9 mouse cellular contexts compared by ENCODE assay signal in the genomic region with DNA sequence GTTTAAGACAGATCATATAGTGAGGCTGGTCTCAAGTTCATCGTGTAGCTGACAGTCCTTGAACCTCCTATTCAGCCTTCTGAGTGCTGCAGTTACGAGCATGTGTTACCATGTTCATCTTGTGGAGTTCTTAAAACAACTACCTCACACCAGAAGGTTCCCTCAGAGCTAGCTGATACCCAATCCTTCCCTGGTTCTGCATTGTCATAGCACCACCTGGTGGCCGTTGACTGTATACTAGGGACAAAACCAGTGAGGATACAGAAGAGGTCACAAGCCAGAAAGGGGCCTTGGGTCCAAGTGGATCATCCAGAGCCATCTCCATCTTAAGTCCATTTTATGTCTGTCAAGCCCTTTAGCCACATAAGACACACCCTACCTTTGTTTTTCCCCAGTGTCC. TPM values are rescaled to one million over a fixed set of nuclear protein-coding genes. Genes with fewer than 3 reads are reported as not detected.
DNase-seq lines count a peak whose midpoint lies in the region; ATAC-seq and TF ChIP-seq lines count a peak whose summit lies in the region.
"Had no signal": no experiment of that assay in that cellular context is flagged by ENCODE, and none has a peak within 500 bp of the region (broad histone marks: within the 10 kb centered on the region; RNA-seq: fewer than 3 reads in every experiment).

No protein-coding gene starts in this region.

- H3K9ac ChIP-seq in intestine, embryonic 16.5 days (ENCODE audit: low read depth, low read length) = no peak overlapping the region
- no peak overlapping the region for H3K9ac ChIP-seq in stomach, embryonic 15.5 days
- H3K9ac ChIP-seq: embryonic facial prominence, embryonic 12.5 days had no signal

- no peak overlapping the region for H3K4me3 ChIP-seq in intestine, embryonic 16.5 days (ENCODE audit: low read length)
- H3K4me3 ChIP-seq in myocyte = no peak overlapping the region
- H3K4me3 ChIP-seq in stomach, embryonic 15.5 days (replicated peaks) = no peak overlapping the region
- H3K4me3 ChIP-seq: embryonic facial prominence, embryonic 12.5 days had no signal

- H3K4me2 ChIP-seq in intestine, embryonic 16.5 days (ENCODE audit: low read depth, low read length) = no peak overlapping the region
- H3K4me2 ChIP-seq in myocyte (ENCODE audit: low read depth) = peak overlapping the region; percentile 51
- no peak overlapping the region for H3K4me2 ChIP-seq in stomach, embryonic 15.5 days
- H3K4me2 ChIP-seq: embryonic facial prominence, embryonic 12.5 days had no signal

- no peak overlapping the region for H3ac ChIP-seq in myocyte (ENCODE audit: control insufficient read depth, insufficient read length)

- peaks cover 17% of the 10 kb centered on the region for H3K4me1 ChIP-seq in intestine, embryonic 16.5 days (ENCODE audit: control insufficient read depth, insufficient read depth, low read length)
- peaks cover 22% of the 10 kb centered on the region for H3K4me1 ChIP-seq in stomach, embryonic 15.5 days

- ATAC-seq in intestine, embryonic 16.5 days = peak; percentile 64; the same call in 1 of the 2 replicates
- ATAC-seq in stomach, embryonic 15.5 days (ENCODE audit: insufficient read depth, low FRiP score, low read depth) = 0 out of 2 replicates have a peak, but pooled peaks have one; percentile 19

- H3K27me3 ChIP-seq in intestine, embryonic 16.5 days (replicated peaks; ENCODE audit: control insufficient read depth, insufficient read depth, low read length) = no peaks in the 10 kb centered on the region
- no peaks in the 10 kb centered on the region for H3K27me3 ChIP-seq in myocyte (ENCODE audit: control insufficient read depth, insufficient read depth, insufficient read length)
- H3K27me3 ChIP-seq in stomach, embryonic 15.5 days (replicated peaks) = no peaks in the 10 kb centered on the region
- H3K27me3 ChIP-seq: embryonic facial prominence, embryonic 12.5 days had no signal

- no peak overlapping the region for H3K27ac ChIP-seq in intestine, embryonic 16.5 days (ENCODE audit: low read length)
- no peak overlapping the region for H3K27ac ChIP-seq in stomach, embryonic 15.5 days
- H3K27ac ChIP-seq: embryonic facial prominence, embryonic 12.5 days had no signal

- TF ChIP-seq POLR2A in myocyte (IDR thresholded peaks at IDR 0.05; ENCODE audit: insufficient read length, low read depth) = no peak

- peaks cover 91% of the 10 kb centered on the region for H3K79me2 ChIP-seq in myocyte (ENCODE audit: control insufficient read depth, insufficient read depth)

- WGBS in intestine, embryonic 16.5 days = 25% methylated on average over 3 of the region's 3 CpGs
- WGBS in stomach, embryonic 15.5 days = 16% methylated on average over 3 of the region's 3 CpGs

- H3K9me3 ChIP-seq in intestine, embryonic 16.5 days (ENCODE audit: control insufficient read depth, low read length) = no peaks in the 10 kb centered on the region
- H3K9me3 ChIP-seq in stomach, embryonic 15.5 days = no peaks in the 10 kb centered on the region
- H3K9me3 ChIP-seq: embryonic facial prominence, embryonic 12.5 days had no signal

- H3K36me3 ChIP-seq in intestine, embryonic 16.5 days (ENCODE audit: control insufficient read depth, insufficient read depth, low read length) = peaks cover 12% of the 10 kb centered on the region
- H3K36me3 ChIP-seq in myocyte (ENCODE audit: control insufficient read depth, insufficient read depth) = peaks cover 7% of the 10 kb centered on the region
- peaks cover 20% of the 10 kb centered on the region for H3K36me3 ChIP-seq in stomach, embryonic 15.5 days

- peak; percentile 81 for DNase-seq in urinary bladder, postnatal 14 days (ENCODE audit: low spot score)
- no peak for DNase-seq in urinary bladder, adult 2 months (ENCODE audit: low spot score)
- DNase-seq in cerebellum, postnatal 10 days = peak; percentile 92 to 94
- DNase-seq in frontal cortex, postnatal 36 days (ENCODE audit: low spot score in 2 of 2) = peak; percentile 72 to 84
- DNase-seq in liver = peak; percentile 82

TF ChIP-seq in myocyte, 11 proteins besides CTCF, POLR2A, EP300 and RAD21:
- TF ChIP-seq SRF (IDR thresholded peaks at IDR 0.05; ENCODE audit: control insufficient read depth, insufficient read length, low read depth) (no peak), CEBPB (IDR thresholded peaks at IDR 0.05; ENCODE audit: insufficient read depth, poor library complexity, severe bottlenecking) (no peak), TCF12 (IDR thresholded peaks at IDR 0.05; ENCODE audit: insufficient read depth, poor library complexity, severe bottlenecking) (no peak), MAX (IDR thresholded peaks at IDR 0.05; ENCODE audit: low read depth) (no peak), E2F4 (IDR thresholded peaks at IDR 0.05; ENCODE audit: insufficient read depth) (no peak)

RNA-seq across cellular contexts. Expression of a gene that starts 8.4 kb away (rescaled TPM):
- polyA plus RNA-seq in urinary bladder, adult 2 months (2012; rRNA removed) = 43.4 and 63.6 TPM in 2 replicates
- 4.9 and 5.5 TPM in 2 replicates for polyA plus RNA-seq in intestine, embryonic 16.5 days (2015; fragmentation: Nextera tagmentation; extraction: Ambion mirVana)
- polyA plus RNA-seq in myocyte (2012; fragmentation: generic; extraction: Trizol) = 939 TPM
- 5.3 and 6.4 TPM in 2 replicates for polyA plus RNA-seq in stomach, embryonic 15.5 days (2015; fragmentation: Nextera tagmentation; extraction: Ambion mirVana)

RNA-seq across cellular contexts. Expression of a gene that starts 8.7 kb away (rescaled TPM):
- 1.7 and 2.5 TPM in 2 replicates for polyA plus RNA-seq in urinary bladder, adult 2 months (2012; rRNA removed)
- 1.5 and 1.8 TPM in 2 replicates for polyA plus RNA-seq in intestine, embryonic 16.5 days (2015; fragmentation: Nextera tagmentation; extraction: Ambion mirVana)
- polyA plus RNA-seq in myocyte (2012; fragmentation: generic; extraction: Trizol) = 1.9 TPM
- 1.3 and 1.4 TPM in 2 replicates for polyA plus RNA-seq in stomach, embryonic 15.5 days (2015; fragmentation: Nextera tagmentation; extraction: Ambion mirVana)

RNA-seq across cellular contexts. Expression of a gene that starts 9.0 kb away (rescaled TPM):
- polyA plus RNA-seq in urinary bladder, adult 2 months (2012; rRNA removed) = 30.5 and 34.7 TPM in 2 replicates
- polyA plus RNA-seq in intestine, embryonic 16.5 days (2015; fragmentation: Nextera tagmentation; extraction: Ambion mirVana) = 78.7 and 87.8 TPM in 2 replicates
- 77.0 TPM for polyA plus RNA-seq in myocyte (2012; fragmentation: generic; extraction: Trizol)
- 79.3 and 79.8 TPM in 2 replicates for polyA plus RNA-seq in stomach, embryonic 15.5 days (2015; fragmentation: Nextera tagmentation; extraction: Ambion mirVana)

RNA-seq across cellular contexts. Expression of a gene that starts 23.9 kb away (rescaled TPM):
- 93.8 and 99.5 TPM in 2 replicates for polyA plus RNA-seq in urinary bladder, adult 2 months (2012; rRNA removed)
- polyA plus RNA-seq in intestine, embryonic 16.5 days (2015; fragmentation: Nextera tagmentation; extraction: Ambion mirVana) = 105 and 107 TPM in 2 replicates
- 200 TPM for polyA plus RNA-seq in myocyte (2012; fragmentation: generic; extraction: Trizol)
- 110 and 112 TPM in 2 replicates for polyA plus RNA-seq in stomach, embryonic 15.5 days (2015; fragmentation: Nextera tagmentation; extraction: Ambion mirVana)

RNA-seq across cellular contexts. Expression of a gene that starts 24.0 kb away (rescaled TPM):
- polyA plus RNA-seq in urinary bladder, adult 2 months (2012; rRNA removed) = 67.3 and 68.9 TPM in 2 replicates
- polyA plus RNA-seq in intestine, embryonic 16.5 days (2015; fragmentation: Nextera tagmentation; extraction: Ambion mirVana) = 73.6 and 77.9 TPM in 2 replicates
- polyA plus RNA-seq in myocyte (2012; fragmentation: generic; extraction: Trizol) = 53.8 TPM
- polyA plus RNA-seq in stomach, embryonic 15.5 days (2015; fragmentation: Nextera tagmentation; extraction: Ambion mirVana) = 64.5 and 72.0 TPM in 2 replicates

Comparison
In these comparisons a context has a peak if more than half of its experiments do, and no peak if none do; other contexts are left out.
1. RNA of a gene that starts 8.4 kb away (polyA plus RNA-seq): 939 TPM in myocyte (single experiment); 43.4 to 63.6 TPM in urinary bladder, adult 2 months, 5.3 to 6.4 TPM in stomach, embryonic 15.5 days and 4.9 to 5.5 TPM in intestine, embryonic 16.5 days; every median in the first group is over 10 times any median in the second.